Mouse (Mus musculus) urinary bladder, adult 2 months (tissue): ENCODE data around the gene Dnase2b. TPM values are rescaled to one million over a fixed set of nuclear protein-coding genes. Genes with fewer than 3 reads are reported as not detected.

Experiments used
- DNase-seq: peaks from one replicate; pipeline ENCODE4 v3.0.0; 2022; ENCODE audit warnings: low spot score
- polyA plus RNA-seq: library from polyadenylated mRNA; depleted of rRNA; stranded (reverse); fragments of >200 nt; gene quantifications from 2 replicates; pipeline ENCODE4 v1.2.3, GENCODE M21; 2012; rRNA removed

Dnase2b gene
- polyA plus RNA-seq: not detected in 2 replicates

GRCm38 (mm10) chr3:146615496-146615895 is at the start of gene Dnase2b:
Gene Dnase2b, minus strand, starts transcription at chr3:146615596.
- no peak for DNase-seq

- DNase-seq: no peak
Measured at GRCm38 (mm10) chr3:146661907-146662306, 46.5 kb upstream of the Dnase2b start.

DNA sequence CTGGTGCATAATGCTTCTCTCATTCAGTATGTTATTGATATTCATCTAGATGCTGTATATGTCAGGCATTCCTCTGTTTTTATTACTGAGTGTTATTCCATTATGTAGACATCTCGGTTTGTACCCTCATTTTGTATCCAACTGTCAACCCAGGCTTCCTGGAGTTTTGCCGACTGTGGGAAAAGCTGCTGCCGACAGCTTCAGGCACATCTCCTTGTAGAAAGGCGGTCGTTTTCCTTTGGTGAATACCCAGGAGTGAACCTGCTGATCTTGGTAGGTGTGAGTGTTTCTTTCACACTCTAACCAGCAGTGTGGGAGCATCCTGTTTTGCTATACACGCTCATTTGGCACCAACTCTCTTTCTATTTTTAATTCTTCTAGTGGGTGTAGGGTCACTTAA is 45.6 kb upstream of the Dnase2b start:
- no peak for DNase-seq

GRCm38 (mm10) chr3:146659321-146659720 is 43.9 kb upstream of the Dnase2b start:
- no peak for DNase-seq

DNA sequence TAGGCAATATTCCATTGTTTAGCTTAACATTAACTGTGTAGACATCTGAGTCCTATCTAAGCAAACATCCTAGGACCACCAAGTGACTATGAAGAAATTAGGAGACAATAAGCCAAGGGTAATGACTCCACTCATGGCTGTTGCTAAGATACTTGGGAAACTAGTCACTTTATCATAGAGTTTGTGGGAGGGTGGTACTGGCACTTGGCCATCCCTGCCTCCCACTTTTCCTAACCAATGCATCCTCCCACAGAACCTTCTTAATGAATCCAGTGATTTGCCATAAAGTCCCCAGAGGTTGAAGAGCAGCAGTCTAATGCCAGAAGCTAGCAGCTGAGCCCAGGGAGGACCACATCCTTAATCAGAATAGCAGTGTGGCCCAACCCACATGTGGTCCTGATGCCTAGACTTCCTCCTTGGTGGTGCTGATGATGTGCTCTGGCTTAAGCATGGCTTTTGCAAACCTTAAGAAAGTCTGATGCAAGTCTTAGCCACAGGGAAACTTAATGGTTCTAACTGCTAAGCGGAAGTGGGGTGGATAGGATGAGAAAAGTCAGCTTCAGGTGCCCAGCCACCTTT is 42.8 kb upstream of the Dnase2b start:
- DNase-seq: no peak

DNA sequence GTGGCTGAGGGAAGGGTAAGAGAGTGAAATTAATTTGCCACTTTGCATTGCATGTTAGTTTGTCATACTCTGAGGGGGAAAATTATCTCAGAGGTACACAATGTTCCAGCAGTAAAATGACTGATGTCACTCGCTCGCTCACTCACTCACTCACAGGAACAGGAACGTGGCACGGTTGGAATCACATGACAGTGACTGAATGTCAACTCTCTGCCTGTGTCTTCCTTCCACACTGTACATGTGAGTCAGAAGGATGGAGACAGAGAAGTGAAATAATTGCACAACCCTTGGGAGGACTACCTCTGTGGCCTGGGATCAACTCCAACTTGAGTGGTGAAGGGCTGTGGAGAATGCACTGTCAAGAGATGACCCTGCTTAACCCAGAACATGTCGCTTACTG is 42.0 kb upstream of the Dnase2b start:
- DNase-seq: no peak

GRCm38 (mm10) chr3:146655111-146655577 is 39.7 kb upstream of the Dnase2b start:
- no peak for DNase-seq

- DNase-seq: no peak
Measured at GRCm38 (mm10) chr3:146653692-146654091, 38.3 kb upstream of the Dnase2b start.

GRCm38 (mm10) chr3:146652431-146652830 is 37.0 kb upstream of the Dnase2b start:
- no peak for DNase-seq

GRCm38 (mm10) chr3:146651217-146651616 is 35.8 kb upstream of the Dnase2b start, which contains the start of gene 4930503B20Rik:
Gene 4930503B20Rik, minus strand, starts transcription at chr3:146651317.
- DNase-seq: no peak

DNA sequence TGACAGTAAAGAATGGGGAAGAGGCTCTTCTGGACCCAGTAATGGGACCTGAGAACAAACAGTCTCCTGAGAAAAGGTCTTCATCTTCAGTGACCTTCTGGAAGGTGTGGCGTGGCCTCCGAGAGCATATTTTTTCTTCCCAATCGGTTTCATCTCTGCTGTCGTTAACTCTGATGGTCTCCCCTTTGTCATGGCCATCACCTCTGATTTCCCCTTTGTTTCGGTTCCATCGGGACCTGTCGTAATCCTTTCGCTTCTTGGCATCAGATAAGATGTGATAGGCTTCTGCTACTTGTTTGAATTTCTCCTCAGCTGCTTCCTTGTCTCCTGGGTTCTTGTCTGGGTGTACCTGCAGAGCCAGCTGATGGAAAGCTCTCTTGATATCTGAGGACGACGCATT is 35.3 kb upstream of the Dnase2b start:
- DNase-seq: no peak

DNA sequence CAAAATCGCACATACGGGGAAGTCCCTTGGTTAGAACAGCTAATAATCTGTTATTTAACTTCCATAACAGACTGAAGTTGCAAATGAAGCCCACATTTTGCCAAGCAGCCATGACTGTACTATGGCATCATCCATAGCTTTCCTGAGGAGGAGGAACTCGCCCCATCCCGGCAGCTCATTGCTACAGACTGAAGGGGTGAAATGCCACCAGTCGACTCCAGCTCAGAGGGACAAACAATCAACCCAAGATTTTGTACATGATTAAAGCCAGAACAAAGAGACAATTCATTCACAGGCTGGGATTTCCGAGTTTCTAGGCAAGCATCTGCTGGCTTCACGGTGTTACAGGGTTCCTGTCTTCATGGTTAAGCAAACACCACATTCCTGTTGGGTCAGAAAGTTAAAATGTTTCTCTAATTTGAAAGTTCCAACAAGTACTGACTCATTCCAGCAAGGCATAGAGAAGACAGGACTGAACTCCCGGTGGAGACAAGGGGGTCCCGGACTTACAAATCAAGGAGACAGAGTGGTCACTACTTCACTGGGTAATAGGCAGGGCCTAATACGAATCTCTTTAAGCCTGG is 34.0 kb upstream of the Dnase2b start:
- DNase-seq: no peak

DNA sequence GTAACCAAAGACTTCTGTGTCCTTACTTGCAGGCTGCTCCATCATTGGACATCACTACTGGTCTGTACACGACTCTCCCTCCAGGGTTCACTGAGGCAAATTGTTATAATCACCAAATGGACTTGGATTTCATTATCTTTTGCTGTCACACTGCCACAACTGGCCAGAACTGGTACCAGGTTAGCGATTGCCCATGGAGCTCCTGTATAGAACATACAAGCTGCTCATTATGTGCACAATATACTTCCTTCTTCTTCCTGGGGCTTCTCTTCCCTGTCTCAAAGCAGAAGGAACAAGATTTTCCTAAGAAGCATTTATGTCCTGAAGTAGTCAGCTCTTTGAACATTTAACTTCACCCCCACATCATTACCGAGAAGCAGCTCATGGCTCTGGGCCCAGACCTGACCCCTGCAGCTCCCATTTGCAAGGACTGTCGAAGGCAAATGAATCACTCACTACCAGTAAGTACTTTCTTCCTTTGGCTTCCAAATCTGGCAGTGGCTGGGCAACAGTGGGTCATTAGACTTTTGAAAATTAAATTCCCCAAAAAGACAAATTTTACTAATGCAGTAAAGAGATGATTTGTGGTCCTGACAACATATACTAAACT is 26.5 kb upstream of the Dnase2b start:
- no peak for DNase-seq

GRCm38 (mm10) chr3:146632506-146632905 is 17.1 kb upstream of the Dnase2b start:
- no peak for DNase-seq

DNA sequence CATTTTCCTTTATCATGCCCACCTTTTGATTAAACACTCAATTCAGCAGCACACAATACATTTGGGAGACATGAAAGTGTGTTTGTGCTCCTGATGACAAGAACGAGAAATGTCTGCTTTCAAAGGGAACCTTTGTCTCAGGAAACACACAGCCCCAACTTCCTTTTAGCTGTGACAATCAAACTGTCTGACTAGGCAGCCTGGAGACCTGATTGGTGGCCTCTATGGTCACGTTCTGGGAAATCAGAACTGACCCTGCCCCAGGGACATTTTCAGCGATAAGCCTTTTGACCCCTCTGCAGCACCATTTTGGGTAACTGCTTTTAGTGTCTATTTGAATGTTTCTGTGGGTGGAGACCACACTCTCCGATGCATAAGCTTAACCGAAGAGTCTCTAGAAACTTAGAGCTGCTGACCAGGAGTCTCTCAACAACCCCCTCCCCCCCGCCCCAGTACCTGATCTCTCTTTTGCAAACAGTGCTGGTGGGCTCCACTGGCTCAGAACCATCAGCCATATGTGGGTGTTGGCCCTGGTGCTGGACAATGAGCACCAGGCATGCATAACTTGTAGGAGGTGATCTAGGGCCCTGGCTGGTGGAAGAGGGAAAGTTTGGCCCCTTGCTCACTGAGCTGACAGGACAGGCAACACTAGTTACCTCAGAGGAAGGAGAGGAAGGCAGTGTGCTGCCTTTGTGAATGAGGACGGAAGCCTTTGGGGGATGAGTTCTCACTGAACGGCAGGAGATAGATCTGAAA is 13.0 kb upstream of the Dnase2b start:
- no peak for DNase-seq

GRCm38 (mm10) chr3:146625766-146626165 is 10.4 kb upstream of the Dnase2b start:
- no peak for DNase-seq

- DNase-seq: no peak
Measured at GRCm38 (mm10) chr3:146621966-146622365, 6.6 kb upstream of the Dnase2b start.

DNA sequence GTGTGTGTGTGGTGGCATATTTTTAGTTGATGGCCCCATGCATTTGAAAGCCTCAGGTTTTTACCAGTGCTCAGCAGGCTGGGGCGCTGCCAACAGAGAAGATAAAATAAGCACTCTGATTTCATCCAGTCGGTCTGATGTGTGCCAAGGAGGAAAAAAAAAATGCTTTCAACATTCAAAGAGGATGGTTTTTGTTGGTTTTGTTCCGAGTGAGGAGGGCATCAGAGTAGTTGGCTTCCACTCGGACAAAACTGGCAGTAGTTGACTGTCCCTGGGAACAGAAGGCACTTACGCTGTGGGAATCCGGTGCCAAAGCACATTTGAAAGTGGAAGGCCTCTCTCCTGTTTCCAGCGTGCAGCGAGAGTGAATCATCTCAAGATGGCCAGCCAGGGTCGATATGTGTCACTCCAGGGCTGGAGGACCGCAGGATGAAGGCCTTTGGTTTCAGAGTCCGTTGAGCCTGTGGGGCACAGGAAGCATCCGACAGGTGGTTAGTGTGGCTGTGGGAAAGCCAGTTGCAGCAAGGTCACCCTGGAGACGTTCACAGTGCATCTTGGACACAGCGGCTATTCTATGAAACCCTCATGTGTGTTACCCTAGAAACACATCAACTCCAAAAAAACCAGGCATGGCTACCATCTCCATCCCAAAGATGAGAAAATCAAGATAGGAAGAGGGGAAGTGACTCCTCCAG is 5.3 kb upstream of the Dnase2b start:
- no peak for DNase-seq

DNA sequence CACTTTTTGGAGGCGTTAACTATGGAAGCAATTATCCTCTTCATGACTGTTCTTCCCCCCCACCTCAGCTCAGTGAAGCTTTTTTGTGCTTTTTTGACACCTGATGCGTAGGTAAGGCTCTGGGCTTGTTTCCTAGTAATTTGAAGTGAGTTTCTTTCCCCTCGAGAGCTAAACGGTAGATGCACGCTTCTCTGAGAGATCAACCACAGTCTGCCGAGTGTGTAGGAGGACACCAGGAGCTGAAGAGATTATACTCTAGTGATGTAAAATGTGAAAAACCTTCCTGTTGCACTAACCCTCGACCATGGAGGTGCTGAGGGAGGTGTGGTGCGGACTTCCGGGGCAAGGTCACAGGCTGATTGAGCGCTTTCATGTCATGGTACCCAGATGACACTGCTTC is 4.7 kb upstream of the Dnase2b start:
- DNase-seq: no peak

DNA sequence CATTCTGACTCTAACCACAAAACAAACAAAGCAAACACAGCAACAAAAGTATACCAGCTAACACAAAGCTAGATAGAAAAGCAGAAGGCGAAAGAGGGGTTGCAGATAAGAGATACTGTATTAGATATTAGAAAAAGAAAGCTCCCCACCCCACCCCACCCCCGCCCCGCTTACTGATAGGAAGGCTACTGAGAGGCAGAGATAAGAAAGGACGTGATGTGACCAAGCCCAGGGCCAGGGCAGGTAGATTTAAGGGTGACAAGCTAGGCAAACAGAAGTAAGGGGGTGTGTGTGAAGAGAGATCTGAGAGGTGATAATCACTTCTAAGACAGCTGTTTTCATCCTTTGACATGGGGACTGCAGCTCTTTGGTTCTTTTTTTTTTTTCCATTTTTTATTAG is 3.0 kb upstream of the Dnase2b start:
- DNase-seq: no peak

DNA sequence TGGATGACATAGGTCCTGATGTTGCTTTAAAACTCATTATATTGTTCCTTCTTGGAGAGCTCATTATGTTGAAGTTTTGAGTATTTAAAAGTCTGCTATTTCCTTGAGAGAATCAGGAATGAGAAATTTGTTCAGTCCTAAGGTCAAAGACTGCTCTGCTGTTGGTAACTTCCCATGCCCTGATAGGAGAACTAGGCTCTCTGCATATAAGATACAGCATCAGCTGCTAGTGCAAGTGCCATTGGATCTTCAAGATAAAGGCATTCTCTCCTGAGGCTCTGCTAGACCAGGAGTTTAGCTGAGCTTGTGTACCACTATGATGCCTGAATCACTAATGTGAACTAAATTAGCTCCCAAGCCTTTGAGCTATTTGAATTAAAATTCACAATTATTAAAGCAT is 2.5 kb upstream of the Dnase2b start:
- no peak for DNase-seq
